Mouse (Mus musculus): ENCODE data around the gene Snx18. TPM values are rescaled to one million over a fixed set of nuclear protein-coding genes. Genes with fewer than 3 reads are reported as not detected.

The Snx18 gene
- polyA plus RNA-seq, 1 experiment from 2014 or later = 31.5 TPM

DNA sequence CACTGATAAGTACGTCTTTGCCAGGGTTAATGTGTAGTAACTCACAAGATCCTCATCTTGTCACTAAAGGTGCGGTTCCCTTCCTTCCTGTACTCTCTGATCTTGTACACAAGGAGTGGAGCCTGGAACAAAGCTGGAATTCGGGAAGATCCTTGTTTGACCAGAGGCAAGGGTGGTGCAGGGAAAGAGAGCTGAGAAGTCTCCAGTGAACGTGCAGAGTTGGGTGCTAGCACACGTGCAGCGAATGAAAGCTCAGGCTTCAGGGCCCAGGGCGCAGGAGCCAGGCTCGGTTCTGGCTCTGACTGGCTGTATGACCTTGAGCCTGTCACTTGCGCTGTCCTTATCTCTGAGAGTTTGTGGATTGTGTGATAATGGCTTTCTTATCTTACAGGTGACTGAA, 639 bp upstream of the Snx18 start:
- 71% methylated on average over 9 of the region's 9 CpGs for WGBS
- DNase-seq (ENCODE audit: low spot score) (no peak), ATAC-seq (ENCODE audit: low read depth) (no peak)
- no peak overlapping the region for H3K27ac ChIP-seq (replicated peaks; ENCODE audit: low read depth, low read length)
- no peaks in the 10 kb centered on the region; the same call in 1 of the 2 replicates for H3K36me3 ChIP-seq (ENCODE audit: control insufficient read depth, insufficient read depth, low read length)
- H3K4me2 ChIP-seq (ENCODE audit: low read depth, low read length) = no peak overlapping the region
- no peaks in the 10 kb centered on the region for H3K27me3 ChIP-seq (replicated peaks; ENCODE audit: control insufficient read depth, insufficient read depth, low read length)
- no peak overlapping the region for H3K9ac ChIP-seq (ENCODE audit: low read depth, low read length)
- H3K4me3 ChIP-seq (ENCODE audit: low read depth, low read length) = no peak overlapping the region
- H3K4me1 ChIP-seq (ENCODE audit: control insufficient read depth, insufficient read depth, low read length) = peaks cover 23% of the 10 kb centered on the region
- H3K9me3 ChIP-seq (ENCODE audit: control insufficient read depth, low read length) = no peaks in the 10 kb centered on the region

GRCm38 (mm10) chr13:113617338-113617890, 950 bp downstream of the Snx18 start:
- Histone ChIP-seq H3K9ac (ENCODE audit: low read depth, low read length) (peak overlapping the region; percentile 88), H3K4me2 (ENCODE audit: low read depth, low read length) (peak overlapping the region; percentile 94), H3K27me3 (replicated peaks; ENCODE audit: control insufficient read depth, insufficient read depth, low read length) (no peaks in the 10 kb centered on the region), H3K4me3 (ENCODE audit: low read depth, low read length) (peak overlapping the region; percentile 88), H3K9me3 (ENCODE audit: control insufficient read depth, low read length) (no peaks in the 10 kb centered on the region), H3K36me3 (ENCODE audit: control insufficient read depth, insufficient read depth, low read length) (peaks cover 5% of the 10 kb centered on the region; the same call in 1 of the 2 replicates), H3K27ac (replicated peaks; ENCODE audit: low read depth, low read length) (peak overlapping the region; percentile 90), H3K4me1 (ENCODE audit: control insufficient read depth, insufficient read depth, low read length) (peaks cover 38% of the 10 kb centered on the region)
- WGBS = 11% methylated on average over 32 of the region's 49 CpGs
- no peak for ATAC-seq (ENCODE audit: low read depth)
- DNase-seq (ENCODE audit: low spot score) = no peak

GRCm38 (mm10) chr13:113616751-113617337, 1.5 kb downstream of the Snx18 start:
- Histone ChIP-seq H3K4me2 (ENCODE audit: low read depth, low read length) (peak overlapping the region; percentile 94), H3K27ac (replicated peaks; ENCODE audit: low read depth, low read length) (no peak overlapping the region), H3K4me1 (ENCODE audit: control insufficient read depth, insufficient read depth, low read length) (peaks cover 40% of the 10 kb centered on the region), H3K9me3 (ENCODE audit: control insufficient read depth, low read length) (no peaks in the 10 kb centered on the region), H3K4me3 (ENCODE audit: low read depth, low read length) (peak overlapping the region; percentile 88), H3K9ac (ENCODE audit: low read depth, low read length) (peak overlapping the region; percentile 88), H3K36me3 (ENCODE audit: control insufficient read depth, insufficient read depth, low read length) (peaks cover 10% of the 10 kb centered on the region; the same call in 1 of the 2 replicates), H3K27me3 (replicated peaks; ENCODE audit: control insufficient read depth, insufficient read depth, low read length) (no peaks in the 10 kb centered on the region)
- ATAC-seq (ENCODE audit: low read depth) = no peak
- DNase-seq (ENCODE audit: low spot score) = no peak
- WGBS = 51% methylated on average over 24 of the region's 24 CpGs

- Histone ChIP-seq H3K36me3 (ENCODE audit: control insufficient read depth, insufficient read depth, low read length) (peaks cover 10% of the 10 kb centered on the region; the same call in 1 of the 2 replicates), H3K9ac (ENCODE audit: low read depth, low read length) (peak overlapping the region; percentile 88), H3K4me3 (ENCODE audit: low read depth, low read length) (peak overlapping the region; percentile 88), H3K4me2 (ENCODE audit: low read depth, low read length) (peak overlapping the region; percentile 94), H3K4me1 (ENCODE audit: control insufficient read depth, insufficient read depth, low read length) (peaks cover 44% of the 10 kb centered on the region), H3K9me3 (ENCODE audit: control insufficient read depth, low read length) (no peaks in the 10 kb centered on the region), H3K27ac (replicated peaks; ENCODE audit: low read depth, low read length) (peak overlapping the region; percentile 45; the same call in 1 of the 2 replicates), H3K27me3 (replicated peaks; ENCODE audit: control insufficient read depth, insufficient read depth, low read length) (no peaks in the 10 kb centered on the region)
- no peak for ATAC-seq (ENCODE audit: low read depth)
- DNase-seq (ENCODE audit: low spot score) = no peak
- 8% methylated on average over 8 of the region's 8 CpGs for WGBS
These were observed 2.2 kb downstream of the Snx18 start for GRCm38 (mm10) chr13:113615971-113616671.

DNA sequence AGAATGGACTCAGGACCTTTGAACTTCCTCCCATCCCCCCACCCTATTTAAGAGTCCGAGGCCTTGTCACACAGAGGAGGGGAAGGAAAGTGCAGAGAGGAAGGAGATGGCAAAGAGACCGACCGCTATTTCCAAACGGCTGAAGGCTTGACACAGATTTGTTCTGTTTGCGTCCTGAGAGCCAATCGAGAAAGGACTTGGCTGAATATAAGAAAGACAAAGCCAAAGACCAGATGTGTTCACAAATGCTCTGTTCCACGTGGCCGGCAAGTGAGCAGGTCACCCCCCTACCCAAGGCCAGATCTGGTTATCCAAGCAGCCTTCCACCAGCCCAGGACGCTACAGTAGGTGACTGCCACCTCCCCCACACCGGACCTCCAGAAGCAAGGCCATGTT, 2.8 kb downstream of the Snx18 start:
- Histone ChIP-seq H3K4me1 (ENCODE audit: control insufficient read depth, insufficient read depth, low read length) (peaks cover 44% of the 10 kb centered on the region), H3K4me2 (ENCODE audit: low read depth, low read length) (peak overlapping the region; percentile 94), H3K27me3 (replicated peaks; ENCODE audit: control insufficient read depth, insufficient read depth, low read length) (no peaks in the 10 kb centered on the region), H3K36me3 (ENCODE audit: control insufficient read depth, insufficient read depth, low read length) (peaks cover 10% of the 10 kb centered on the region; the same call in 1 of the 2 replicates), H3K9me3 (ENCODE audit: control insufficient read depth, low read length) (no peaks in the 10 kb centered on the region), H3K27ac (replicated peaks; ENCODE audit: low read depth, low read length) (peak overlapping the region; percentile 45), H3K9ac (ENCODE audit: low read depth, low read length) (peak overlapping the region; percentile 88), H3K4me3 (ENCODE audit: low read depth, low read length) (peak overlapping the region; percentile 88)
- WGBS = 2% methylated on average over 10 of the region's 10 CpGs
- ATAC-seq (ENCODE audit: low read depth) = no peak
- DNase-seq (ENCODE audit: low spot score) = no peak

DNA sequence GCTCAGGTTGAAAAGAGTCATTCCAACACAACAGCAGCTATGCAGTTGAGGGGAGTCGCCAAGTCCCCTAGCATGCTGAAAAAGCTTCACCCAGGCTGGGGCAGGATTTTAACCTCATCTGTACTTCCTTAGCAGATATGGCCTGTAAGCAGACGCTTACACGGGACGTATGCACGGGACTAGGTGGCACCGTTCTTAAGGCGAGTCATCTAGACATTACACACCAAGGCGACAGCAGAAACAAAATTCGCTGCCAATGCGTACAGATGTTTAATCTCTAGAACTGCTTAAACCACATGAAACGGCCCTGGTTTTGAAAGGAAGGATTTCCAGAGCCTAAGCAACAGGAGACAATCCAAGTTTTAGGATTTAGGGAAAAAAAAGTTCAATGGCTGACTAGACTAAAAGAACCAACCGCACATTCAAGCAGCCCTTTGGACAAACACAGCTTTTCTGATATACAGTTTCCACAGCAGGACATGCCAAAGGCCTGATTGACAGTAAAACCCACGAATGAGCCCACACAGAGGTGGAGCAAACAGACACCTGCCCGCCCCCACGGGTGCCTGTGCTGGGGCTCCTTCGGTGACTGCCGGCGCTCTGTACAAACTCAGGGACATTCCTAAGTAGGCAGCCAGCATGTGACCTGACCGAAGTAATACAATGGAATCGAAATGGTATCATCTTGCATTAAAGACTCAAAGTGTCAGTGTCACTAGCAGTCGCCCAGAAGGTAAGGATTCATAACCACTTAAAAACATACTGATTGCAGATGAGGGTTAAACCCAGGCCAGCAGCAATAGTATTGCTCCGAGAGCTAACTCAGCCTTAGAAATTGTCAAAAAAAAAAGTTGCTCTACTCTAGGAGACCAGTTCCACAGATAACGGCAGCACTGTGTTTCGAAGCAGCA, 3.5 kb downstream of the Snx18 start:
- H3K4me2 ChIP-seq (ENCODE audit: low read depth, low read length) = peak overlapping the region; percentile 94
- ATAC-seq (ENCODE audit: low read depth) = peak; percentile 73
- peak overlapping the region; percentile 88 for H3K9ac ChIP-seq (ENCODE audit: low read depth, low read length)
- peaks cover 44% of the 10 kb centered on the region for H3K4me1 ChIP-seq (ENCODE audit: control insufficient read depth, insufficient read depth, low read length)
- peak overlapping the region; percentile 45 for H3K27ac ChIP-seq (replicated peaks; ENCODE audit: low read depth, low read length)
- H3K4me3 ChIP-seq (ENCODE audit: low read depth, low read length) = peak overlapping the region; percentile 88
- WGBS = 6% methylated on average over 24 of the region's 24 CpGs
- peaks cover 10% of the 10 kb centered on the region; the same call in 1 of the 2 replicates for H3K36me3 ChIP-seq (ENCODE audit: control insufficient read depth, insufficient read depth, low read length)
- H3K9me3 ChIP-seq (ENCODE audit: control insufficient read depth, low read length) = no peaks in the 10 kb centered on the region
- peak; percentile 95 for DNase-seq (ENCODE audit: low spot score)
- no peaks in the 10 kb centered on the region for H3K27me3 ChIP-seq (replicated peaks; ENCODE audit: control insufficient read depth, insufficient read depth, low read length)

DNA sequence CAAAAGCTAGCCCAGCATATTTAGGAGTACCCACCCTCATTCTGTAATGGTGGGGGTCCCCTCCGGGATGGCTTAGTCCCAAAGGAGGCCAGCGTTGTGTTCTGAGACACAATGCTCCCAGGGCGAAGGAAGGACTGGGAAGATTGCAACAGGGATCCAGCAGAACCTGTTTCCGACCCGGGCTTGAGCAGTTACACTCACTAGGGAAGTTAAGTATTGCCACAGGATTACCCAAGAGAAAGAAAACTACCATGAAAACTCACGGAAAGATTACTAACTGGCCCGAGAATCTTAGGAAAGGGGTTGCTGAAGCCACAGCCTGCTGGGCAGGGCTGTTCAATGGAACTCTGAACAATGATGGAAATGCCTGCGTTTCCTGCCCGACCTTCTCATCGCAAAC, 4.5 kb downstream of the Snx18 start:
- Histone ChIP-seq H3K36me3 (ENCODE audit: control insufficient read depth, insufficient read depth, low read length) (peaks cover 10% of the 10 kb centered on the region; the same call in 1 of the 2 replicates), H3K4me3 (ENCODE audit: low read depth, low read length) (peak overlapping the region; percentile 88), H3K4me2 (ENCODE audit: low read depth, low read length) (peak overlapping the region; percentile 94), H3K4me1 (ENCODE audit: control insufficient read depth, insufficient read depth, low read length) (peaks cover 44% of the 10 kb centered on the region), H3K9ac (ENCODE audit: low read depth, low read length) (0 out of 2 replicates have a peak overlapping the region, but pooled peaks have one; percentile 43), H3K27me3 (replicated peaks; ENCODE audit: control insufficient read depth, insufficient read depth, low read length) (no peaks in the 10 kb centered on the region), H3K27ac (replicated peaks; ENCODE audit: low read depth, low read length) (peak overlapping the region; percentile 39; the same call in 1 of the 2 replicates), H3K9me3 (ENCODE audit: control insufficient read depth, low read length) (no peaks in the 10 kb centered on the region)
- no peak for ATAC-seq (ENCODE audit: low read depth)
- WGBS = 39% methylated on average over 10 of the region's 10 CpGs
- DNase-seq (ENCODE audit: low spot score) = no peak

DNA sequence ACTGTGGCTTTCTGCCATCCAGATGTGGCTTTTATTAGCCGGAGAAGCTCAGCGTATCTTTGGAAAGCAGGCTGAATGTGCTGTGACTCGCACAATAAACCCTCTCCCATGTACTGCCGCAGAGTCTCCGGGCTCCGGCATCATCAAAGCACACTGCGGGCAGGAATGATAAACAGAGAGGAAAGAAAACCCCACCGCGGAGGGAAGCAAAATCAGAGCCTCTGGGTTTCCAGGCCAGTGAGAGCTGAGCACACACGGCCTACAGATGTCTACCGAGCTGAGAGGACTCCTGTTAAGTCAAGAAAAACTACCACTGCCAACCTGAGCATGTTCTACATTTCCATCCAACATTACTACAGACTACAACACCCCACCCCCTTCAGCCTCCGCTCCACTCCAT, 5.0 kb downstream of the Snx18 start:
- Histone ChIP-seq H3K27ac (replicated peaks; ENCODE audit: low read depth, low read length) (peak overlapping the region; percentile 39; the same call in 1 of the 2 replicates), H3K9me3 (ENCODE audit: control insufficient read depth, low read length) (no peaks in the 10 kb centered on the region), H3K4me3 (ENCODE audit: low read depth, low read length) (peak overlapping the region; percentile 88), H3K4me1 (ENCODE audit: control insufficient read depth, insufficient read depth, low read length) (peaks cover 44% of the 10 kb centered on the region), H3K9ac (ENCODE audit: low read depth, low read length) (peak overlapping the region; percentile 38), H3K27me3 (replicated peaks; ENCODE audit: control insufficient read depth, insufficient read depth, low read length) (no peaks in the 10 kb centered on the region), H3K4me2 (ENCODE audit: low read depth, low read length) (peak overlapping the region; percentile 94), H3K36me3 (ENCODE audit: control insufficient read depth, insufficient read depth, low read length) (peaks cover 10% of the 10 kb centered on the region; the same call in 1 of the 2 replicates)
- DNase-seq (ENCODE audit: low spot score) = peak; percentile 76
- ATAC-seq (ENCODE audit: low read depth) = no peak
- WGBS = 11% methylated on average over 12 of the region's 12 CpGs

Data from embryonic facial prominence, embryonic 14.5 days (tissue).